Mouse (Mus musculus) right cerebral cortex, postnatal 36 days (tissue): ENCODE results near the gene Fgf22.
A peak's percentile ranks its signal among the peaks of the same experiment; 100 is the strongest.

Experiments used
- DNase-seq, 2 experiments: peaks; one replicate each; pipeline ENCODE4 v3.0.0; 2022; ENCODE audit warnings: low spot score in 2 of 2, mixed read lengths in 1 of 2

Gene Fgf22

GRCm38 (mm10) chr10:79766508-79767325 is 11.8 kb downstream of the Fgf22 start, which contains the start of gene Rnf126:
Rnf126 (minus strand) TSS chr10:79766952.
- peak; percentile 97 for DNase-seq

GRCm38 (mm10) chr10:79767372-79768244 is 12.7 kb downstream of the Fgf22 start:
- peak; percentile 95 to 98 for DNase-seq

- peak; percentile 55 for DNase-seq
Observed at GRCm38 (mm10) chr10:79768400-79768799, 13.5 kb downstream of the Fgf22 start.

GRCm38 (mm10) chr10:79769329-79769728 is 14.5 kb downstream of the Fgf22 start:
- no peak for DNase-seq

GRCm38 (mm10) chr10:79772320-79772719 is 17.4 kb downstream of the Fgf22 start:
- DNase-seq: no peak

GRCm38 (mm10) chr10:79773208-79773607 is 18.3 kb downstream of the Fgf22 start:
- DNase-seq: no peak

GRCm38 (mm10) chr10:79774486-79775279 is 19.8 kb downstream of the Fgf22 start:
- DNase-seq: no peak

GRCm38 (mm10) chr10:79777103-79777531 is 22.2 kb downstream of the Fgf22 start, which contains the start of gene Fstl3:
Fstl3 (plus strand) TSS chr10:79777272.
- DNase-seq: no peak

GRCm38 (mm10) chr10:79778006-79778405 is 23.1 kb downstream of the Fgf22 start:
- no peak for DNase-seq

- DNase-seq: no peak
Observed at GRCm38 (mm10) chr10:79779193-79779592, 24.3 kb downstream of the Fgf22 start.

GRCm38 (mm10) chr10:79779784-79780663 is 25.1 kb downstream of the Fgf22 start:
- peak; percentile 96 to 98 for DNase-seq

- DNase-seq: no peak
Observed at GRCm38 (mm10) chr10:79780664-79781015, 25.8 kb downstream of the Fgf22 start.

GRCm38 (mm10) chr10:79781139-79781538 is 26.3 kb downstream of the Fgf22 start:
- DNase-seq: no peak

GRCm38 (mm10) chr10:79781956-79782355 is 27.1 kb downstream of the Fgf22 start:
- DNase-seq: no peak

- DNase-seq: no peak
Observed at GRCm38 (mm10) chr10:79783050-79783449, 28.2 kb downstream of the Fgf22 start.

- no peak for DNase-seq
Observed at GRCm38 (mm10) chr10:79783920-79784800, 29.3 kb downstream of the Fgf22 start.

- DNase-seq: no peak
Observed at GRCm38 (mm10) chr10:79788386-79789158, 33.7 kb downstream of the Fgf22 start.

GRCm38 (mm10) chr10:79789581-79789980 is 34.7 kb downstream of the Fgf22 start:
- no peak for DNase-seq

- DNase-seq: no peak
Observed at GRCm38 (mm10) chr10:79790861-79791260, 36.0 kb downstream of the Fgf22 start, which contains the start of gene Prss57. Prss57 (minus strand) TSS chr10:79790961.
